Mouse (Mus musculus) heart, embryonic 10.5 days (tissue): ENCODE measurements around the gene Allc. TPM values are rescaled to one million over a fixed set of nuclear protein-coding genes. Genes with fewer than 3 reads are reported as not detected.

Experiments
- DNase-seq: peaks from one replicate; pipeline ENCODE4 v3.0.0-alpha.2; 2017; ENCODE audit warnings: low spot score
- H3K27ac ChIP-seq: fragments of 300-500 bp; sonication (generic); 2 replicates; pipeline ENCODE4 v1.5.1; 2016; ENCODE audit warnings: mild to moderate bottlenecking
- H3K27me3 ChIP-seq: fragments of 300-500 bp; sonication (generic); 2 replicates; pipeline ENCODE4 v1.6.1; 2016; ENCODE audit warnings: mild to moderate bottlenecking; ENCODE audit not compliant: poor library complexity, insufficient read depth, severe bottlenecking
- H3K36me3 ChIP-seq: fragments of 300-500 bp; sonication (generic); 2 replicates; pipeline ENCODE4 v1.6.1; 2016; ENCODE audit warnings: mild to moderate bottlenecking, moderate library complexity
- H3K4me1 ChIP-seq: fragments of 300-500 bp; sonication (generic); 2 replicates; pipeline ENCODE4 v1.6.1; 2016; ENCODE audit warnings: mild to moderate bottlenecking
- H3K4me3 ChIP-seq: fragments of 300-500 bp; sonication (generic); 2 replicates; pipeline ENCODE4 v1.5.1; 2016; ENCODE audit warnings: mild to moderate bottlenecking, moderate library complexity
- H3K9me3 ChIP-seq: fragments of 300-500 bp; sonication (generic); 2 replicates; pipeline ENCODE4 v1.6.1; 2016; ENCODE audit warnings: mild to moderate bottlenecking, moderate library complexity
- WGBS: fragments of 180-500 bp; shearing (Covaris S2); methylation state at CpG from one replicate; pipeline ENCODE4 v1.1.7; 2016; 5-methylcytosine and 5-hydroxymethylcytosine counted together
- polyA plus RNA-seq: library from polyadenylated mRNA; unstranded; fragments of >200 nt; fragmentation: Nextera tagmentation; extraction: Ambion mirVana; gene quantifications from 2 replicates; pipeline ENCODE4 v1.2.1, GENCODE M21; 2016

Gene Allc
- polyA plus RNA-seq, 1 experiment from 2014 or later, result not detected

GRCm38 (mm10) chr12:28572241-28572640 lies 10.1 kb downstream of the Allc start:
- Histone ChIP-seq H3K27me3 (no peaks in the 10 kb centered on the region), H3K27ac (no peak overlapping the region), H3K36me3 (no peaks in the 10 kb centered on the region), H3K9me3 (no peaks in the 10 kb centered on the region), H3K4me1 (no peaks in the 10 kb centered on the region), H3K4me3 (no peak overlapping the region)
- WGBS, result 85% methylated on average over 2 of the region's 2 CpGs
- no peak for DNase-seq

GRCm38 (mm10) chr12:28552299-28552698 lies 30.0 kb downstream of the Allc start, which contains the start of gene Dcdc2c:
Gene Dcdc2c, minus strand, starts transcription at chr12:28552399.
- H3K4me3 ChIP-seq, result peak within 1 kb of the TSS; percentile 37
- WGBS, result 59% methylated on average over 15 of the region's 15 CpGs

GRCm38 (mm10) chr12:28551775-28552174 lies 30.5 kb downstream of the Allc start:
- WGBS, result 52% methylated on average over 18 of the region's 18 CpGs
- H3K9me3 ChIP-seq, result no peaks in the 10 kb centered on the region
- H3K4me1 ChIP-seq, result peaks cover 13% of the 10 kb centered on the region; the same call in 1 of the 2 replicates
- H3K4me3 ChIP-seq, result peak overlapping the region; percentile 37
- H3K27ac ChIP-seq, result 0 out of 2 replicates have a peak overlapping the region, but pooled peaks have one; percentile 9
- peaks cover 17% of the 10 kb centered on the region; the same call in 1 of the 2 replicates for H3K27me3 ChIP-seq
- no peaks in the 10 kb centered on the region for H3K36me3 ChIP-seq
- no peak for DNase-seq

More at GRCm38 (mm10) chr12:28552299-28552698, 30.0 kb downstream of the Allc start, which contains the start of gene Dcdc2c:
- H3K36me3 ChIP-seq, result no peaks in the 10 kb centered on the region
- no peak for DNase-seq
- H3K4me1 ChIP-seq, result peaks cover 13% of the 10 kb centered on the region; the same call in 1 of the 2 replicates
- 0 out of 2 replicates have a peak within 1 kb of the TSS, but pooled peaks have one; percentile 9 for H3K27ac ChIP-seq
- peaks cover 17% of the 10 kb centered on the region; the same call in 1 of the 2 replicates for H3K27me3 ChIP-seq
- H3K9me3 ChIP-seq, result no peaks in the 10 kb centered on the region

DNA sequence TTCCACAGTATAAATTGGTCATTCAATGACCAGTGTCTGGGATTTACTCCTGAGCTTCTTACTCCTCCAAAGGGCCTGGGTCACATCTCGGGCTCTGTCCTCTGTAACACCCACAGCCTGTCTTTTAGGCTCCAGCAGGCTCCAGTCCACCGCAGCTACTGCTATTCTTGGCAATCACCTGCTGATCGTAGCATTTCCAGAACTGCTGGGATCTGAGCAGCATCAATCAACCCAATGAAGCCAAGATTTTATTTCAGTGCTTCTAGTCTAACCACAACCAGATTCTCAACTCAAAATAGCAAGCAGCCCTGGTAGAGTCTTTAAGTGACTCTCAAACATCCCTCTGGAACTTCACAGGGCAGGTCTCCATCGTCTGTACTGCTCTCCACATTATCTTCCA lies 33.4 kb downstream of the Allc start:
- H3K27me3 ChIP-seq, result peaks cover 17% of the 10 kb centered on the region; the same call in 1 of the 2 replicates
- 46% methylated on average over 4 of the region's 4 CpGs for WGBS
- no peak for DNase-seq
- H3K4me1 ChIP-seq, result peaks cover 24% of the 10 kb centered on the region
- H3K27ac ChIP-seq, result no peak overlapping the region
- H3K9me3 ChIP-seq, result no peaks in the 10 kb centered on the region
- H3K36me3 ChIP-seq, result no peaks in the 10 kb centered on the region
- H3K4me3 ChIP-seq, result no peak overlapping the region

DNA sequence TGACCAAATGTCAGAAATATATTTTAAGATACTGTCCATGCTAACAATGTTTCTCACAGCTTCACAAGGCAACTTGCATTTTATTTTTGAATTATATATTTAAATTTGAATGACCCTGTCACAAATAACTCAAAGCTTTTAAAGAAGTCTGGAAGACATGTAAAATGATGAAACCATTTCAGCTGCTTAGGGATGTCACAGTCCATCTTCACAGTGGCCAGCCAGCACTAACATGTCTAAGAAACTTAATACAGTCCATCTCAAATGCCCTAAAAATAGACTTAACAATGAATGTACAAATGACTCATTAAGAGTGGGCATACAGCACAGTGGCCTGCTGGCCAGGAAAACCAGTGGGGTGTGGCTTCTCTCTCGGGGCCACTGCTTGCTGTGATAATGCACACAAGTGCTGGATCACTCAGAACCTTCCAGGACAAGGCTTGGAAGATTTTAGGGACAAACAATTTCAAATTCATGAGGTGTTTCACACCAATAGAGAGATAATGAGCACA lies 68.0 kb downstream of the Allc start:
- 33% methylated on average over 1 of the region's 1 CpGs for WGBS
- DNase-seq, result no peak
- H3K36me3 ChIP-seq, result no peaks in the 10 kb centered on the region
- H3K4me1 ChIP-seq, result no peaks in the 10 kb centered on the region
- no peaks in the 10 kb centered on the region for H3K27me3 ChIP-seq
- H3K9me3 ChIP-seq, result no peaks in the 10 kb centered on the region
- H3K27ac ChIP-seq, result no peak overlapping the region
- no peak overlapping the region for H3K4me3 ChIP-seq

- H3K4me3 ChIP-seq, result no peak overlapping the region
- WGBS, result 41% methylated on average over 5 of the region's 5 CpGs
- no peak for DNase-seq
- H3K4me1 ChIP-seq, result no peaks in the 10 kb centered on the region
- no peak overlapping the region for H3K27ac ChIP-seq
- no peaks in the 10 kb centered on the region for H3K36me3 ChIP-seq
- H3K9me3 ChIP-seq, result no peaks in the 10 kb centered on the region
- H3K27me3 ChIP-seq, result no peaks in the 10 kb centered on the region
These were observed 72.5 kb downstream of the Allc start for GRCm38 (mm10) chr12:28509699-28510280.

Other genes with a start within 250 kb of the Allc start
- 0.12 and 0.18 TPM in 2 replicates for gene Dcdc2c, start 30.1 kb downstream of the Allc start, polyA plus RNA-seq
- 6.9 and 9.9 TPM in 2 replicates for gene Colec11, start 40.9 kb upstream of the Allc start, polyA plus RNA-seq
- gene Rps7, start 53.4 kb upstream of the Allc start, polyA plus RNA-seq, result 484 and 569 TPM in 2 replicates
- gene Rnaseh1, start 67.1 kb upstream of the Allc start, polyA plus RNA-seq, result 24.6 and 28.9 TPM in 2 replicates
- 42.9 and 56.2 TPM in 2 replicates for gene Adi1, start 92.7 kb upstream of the Allc start, polyA plus RNA-seq
- gene Trappc12, start 167.9 kb upstream of the Allc start, polyA plus RNA-seq, result 31.6 and 34.0 TPM in 2 replicates
- gene Eipr1, start 169.3 kb upstream of the Allc start, polyA plus RNA-seq, result 31.3 and 36.0 TPM in 2 replicates